Mouse (Mus musculus): ENCODE data around the gene Gm27029. TPM values are rescaled to one million over a fixed set of nuclear protein-coding genes. Genes with fewer than 3 reads are reported as not detected.
"Not testable (repeated sequence)": the region's sequence is repeated elsewhere in the genome, so short reads cannot be mapped to it uniquely, and the experiment has no call there.

Gene Gm27029
- polyA plus RNA-seq, 1 experiment from 2014 or later, result 1.5 TPM

DNA sequence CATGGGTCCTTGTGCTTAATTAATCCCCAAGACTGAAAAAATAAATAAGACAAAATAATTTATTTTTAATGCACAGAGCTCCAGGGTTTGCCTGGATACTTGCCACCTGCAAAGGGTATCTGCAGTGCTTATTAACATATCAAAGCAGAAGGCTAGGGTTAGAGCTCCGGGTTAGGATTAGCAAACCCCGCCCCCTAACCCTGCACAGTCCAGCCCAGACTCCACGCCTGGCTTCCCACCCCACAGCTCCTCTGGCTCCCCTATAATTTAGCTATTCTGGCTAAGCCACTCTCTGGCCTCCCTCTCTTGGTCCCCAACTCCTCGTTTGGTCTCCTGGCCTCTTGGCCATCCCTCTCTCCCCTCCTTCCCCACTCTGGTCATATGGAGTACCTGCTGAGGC lies 42.8 kb downstream of the Gm27029 start:
- Histone ChIP-seq H3K9me3 (ENCODE audit: low read length) (no peaks in the 10 kb centered on the region), H3K9ac (replicated peaks) (no peak overlapping the region), H3K36me3 (replicated peaks; ENCODE audit: insufficient read depth, low read length) (no peaks in the 10 kb centered on the region), H3K4me1 (ENCODE audit: insufficient read depth) (no peaks in the 10 kb centered on the region; the same call in 1 of the 2 replicates), H3K4me3 (ENCODE audit: low read depth, low read length) (no peak overlapping the region), H3K4me2 (ENCODE audit: low read depth, low read length) (no peak overlapping the region), H3K27me3 (ENCODE audit: insufficient read depth, low read length) (no peaks in the 10 kb centered on the region), H3K27ac (ENCODE audit: low read depth) (no peak overlapping the region)
- no peak for TF ChIP-seq EP300 (IDR thresholded peaks at IDR 0.05; ENCODE audit: low read depth)
- no peak for TF ChIP-seq CTCF (IDR thresholded peaks at IDR 0.05; ENCODE audit: low read depth)
- no peak for DNase-seq
- no peak for ATAC-seq
- whole genome bisulfite sequencing (ENCODE audit: insufficient replicate concordance), result 39% methylated on average over 4 of the region's 4 CpGs

DNA sequence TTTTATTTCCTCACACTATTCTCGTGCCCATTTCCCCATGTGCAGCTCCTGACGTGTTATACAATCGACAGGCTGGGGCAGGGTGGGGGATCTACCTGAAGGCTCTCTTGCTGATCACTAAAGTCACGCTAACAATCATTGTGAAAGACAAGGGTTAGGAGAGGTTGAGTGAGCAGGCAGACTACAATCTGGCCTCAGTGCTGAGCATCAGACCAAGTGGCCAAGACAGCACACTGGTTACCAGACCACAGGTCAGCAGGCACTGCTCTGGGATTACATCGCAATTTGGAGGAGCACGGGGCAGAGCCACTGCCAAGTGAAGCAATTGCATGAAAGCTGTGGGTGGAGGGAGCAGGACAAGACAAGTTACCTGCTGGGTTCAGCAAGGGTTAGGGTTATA lies 45.7 kb downstream of the Gm27029 start:
- Histone ChIP-seq H3K4me2 (ENCODE audit: low read depth, low read length) (no peak overlapping the region), H3K9ac (replicated peaks) (no peak overlapping the region), H3K36me3 (replicated peaks; ENCODE audit: insufficient read depth, low read length) (0 out of 2 replicates have a peak, but pooled peaks cover 5% of the 10 kb centered on the region), H3K4me3 (ENCODE audit: low read depth, low read length) (no peak overlapping the region), H3K27me3 (ENCODE audit: insufficient read depth, low read length) (no peaks in the 10 kb centered on the region), H3K27ac (ENCODE audit: low read depth) (peak overlapping the region; percentile 12; the same call in 1 of the 2 replicates), H3K9me3 (ENCODE audit: low read length) (no peaks in the 10 kb centered on the region), H3K4me1 (ENCODE audit: insufficient read depth) (no peaks in the 10 kb centered on the region; the same call in 1 of the 2 replicates)
- TF ChIP-seq CTCF (IDR thresholded peaks at IDR 0.05; ENCODE audit: low read depth) (no peak), EP300 (IDR thresholded peaks at IDR 0.05; ENCODE audit: low read depth) (peak; percentile 4; the same call in 1 of the 2 replicates)
- ATAC-seq (peak; percentile 64), DNase-seq (peak; percentile 68)
- 49% methylated on average over 6 of the region's 6 CpGs for WGBS (ENCODE audit: insufficient replicate concordance)

GRCm38 (mm10) chr11:101378196-101378595 lies 46.4 kb downstream of the Gm27029 start:
- not testable (repeated sequence) for H3K9me3 ChIP-seq (ENCODE audit: low read length); H3K27ac ChIP-seq (ENCODE audit: low read depth); H3K27me3 ChIP-seq (ENCODE audit: insufficient read depth, low read length); H3K36me3 ChIP-seq (replicated peaks; ENCODE audit: insufficient read depth, low read length); H3K4me1 ChIP-seq (ENCODE audit: insufficient read depth); H3K4me3 ChIP-seq (ENCODE audit: low read depth, low read length); H3K9ac ChIP-seq (replicated peaks); H3K4me2 ChIP-seq (ENCODE audit: low read depth, low read length)
- ATAC-seq (peak; percentile 28), DNase-seq (peak; percentile 51)
- WGBS (ENCODE audit: insufficient replicate concordance), result 84% methylated on average over 7 of the region's 8 CpGs

DNA sequence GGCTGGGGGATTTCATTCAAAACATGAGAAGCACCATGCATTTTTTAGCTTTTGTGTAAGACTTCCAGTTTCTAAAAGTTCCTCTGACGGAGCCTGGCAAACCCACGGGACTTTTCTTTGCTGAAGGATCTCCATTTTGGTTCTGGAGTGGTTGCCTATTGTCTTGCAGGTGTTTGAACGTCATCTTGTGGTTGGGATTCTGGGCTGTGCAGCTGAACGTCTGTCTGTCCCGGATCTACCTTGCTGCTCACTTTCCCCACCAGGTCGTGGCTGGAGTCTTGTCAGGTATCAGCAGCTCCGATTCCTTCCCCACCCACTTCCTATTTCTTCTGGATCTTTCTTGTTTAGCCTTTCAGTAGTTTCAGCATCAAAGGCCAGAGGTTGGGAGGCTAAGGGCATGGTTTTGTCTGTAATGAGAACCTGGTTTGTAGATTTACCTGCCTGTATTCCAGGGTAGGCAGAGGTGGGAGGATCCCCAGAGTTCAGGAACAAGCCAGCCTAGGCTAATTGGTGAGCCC lies 50.1 kb downstream of the Gm27029 start:
- no peak overlapping the region for H3K27ac ChIP-seq (ENCODE audit: low read depth)
- H3K4me3 ChIP-seq (ENCODE audit: low read depth, low read length), result no peak overlapping the region
- WGBS (ENCODE audit: insufficient replicate concordance), result 53% methylated on average over 7 of the region's 7 CpGs
- no peaks in the 10 kb centered on the region for H3K4me1 ChIP-seq (ENCODE audit: insufficient read depth)
- TF ChIP-seq CTCF (IDR thresholded peaks at IDR 0.05; ENCODE audit: low read depth), result no peak
- TF ChIP-seq EP300 (IDR thresholded peaks at IDR 0.05; ENCODE audit: low read depth), result no peak
- DNase-seq, result peak; percentile 25
- H3K4me2 ChIP-seq (ENCODE audit: low read depth, low read length), result no peak overlapping the region
- no peaks in the 10 kb centered on the region for H3K27me3 ChIP-seq (ENCODE audit: insufficient read depth, low read length)
- H3K36me3 ChIP-seq (replicated peaks; ENCODE audit: insufficient read depth, low read length), result peaks cover 12% of the 10 kb centered on the region; the same call in 1 of the 2 replicates
- no peak overlapping the region for H3K9ac ChIP-seq (replicated peaks)
- no peaks in the 10 kb centered on the region for H3K9me3 ChIP-seq (ENCODE audit: low read length)
- ATAC-seq, result no peak

DNA sequence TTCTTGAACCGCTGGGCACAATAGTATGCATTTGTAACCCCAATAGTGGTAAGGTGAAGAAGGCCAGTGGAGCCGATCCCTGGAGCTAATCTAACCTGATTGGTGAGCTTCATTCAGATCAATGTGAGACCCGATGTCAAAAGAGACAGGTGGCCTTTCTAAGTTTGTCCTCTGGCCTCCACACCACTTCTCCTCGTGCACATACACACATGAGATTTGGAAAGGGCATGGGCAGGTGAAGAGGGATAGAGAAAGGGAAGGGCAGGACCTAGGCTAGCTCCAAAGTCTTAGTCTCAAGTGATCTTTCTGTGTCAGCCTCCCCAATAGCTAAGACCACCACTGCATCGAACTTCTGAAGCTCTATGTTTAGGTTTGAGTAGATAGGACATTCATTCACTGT lies 54.5 kb downstream of the Gm27029 start:
- TF ChIP-seq EP300 (IDR thresholded peaks at IDR 0.05; ENCODE audit: low read depth) (no peak), CTCF (IDR thresholded peaks at IDR 0.05; ENCODE audit: low read depth) (no peak)
- peaks cover 12% of the 10 kb centered on the region; the same call in 1 of the 2 replicates for H3K36me3 ChIP-seq (replicated peaks; ENCODE audit: insufficient read depth, low read length)
- H3K4me2 ChIP-seq (ENCODE audit: low read depth, low read length), result peak overlapping the region; percentile 27
- no peaks in the 10 kb centered on the region for H3K4me1 ChIP-seq (ENCODE audit: insufficient read depth)
- 69% methylated on average over 5 of the region's 5 CpGs for WGBS (ENCODE audit: insufficient replicate concordance)
- no peak for DNase-seq
- H3K9me3 ChIP-seq (ENCODE audit: low read length), result no peaks in the 10 kb centered on the region
- no peak overlapping the region for H3K27ac ChIP-seq (ENCODE audit: low read depth)
- no peak overlapping the region for H3K9ac ChIP-seq (replicated peaks)
- peak; percentile 1; the same call in 1 of the 2 replicates for ATAC-seq
- peak overlapping the region; percentile 2; the same call in 1 of the 2 replicates for H3K4me3 ChIP-seq (ENCODE audit: low read depth, low read length)
- H3K27me3 ChIP-seq (ENCODE audit: insufficient read depth, low read length), result no peaks in the 10 kb centered on the region

- ATAC-seq, result peak; percentile 76
- TF ChIP-seq CTCF (IDR thresholded peaks at IDR 0.05; ENCODE audit: low read depth), result no peak
- peak; percentile 86 for TF ChIP-seq EP300 (IDR thresholded peaks at IDR 0.05; ENCODE audit: low read depth)
- Histone ChIP-seq H3K9me3 (ENCODE audit: low read length) (no peaks in the 10 kb centered on the region), H3K27ac (ENCODE audit: low read depth) (peak within 1 kb of the TSS; percentile 87), H3K27me3 (ENCODE audit: insufficient read depth, low read length) (no peaks in the 10 kb centered on the region), H3K9ac (replicated peaks) (peak within 1 kb of the TSS; percentile 70), H3K4me1 (ENCODE audit: insufficient read depth) (peaks cover 12% of the 10 kb centered on the region), H3K36me3 (replicated peaks; ENCODE audit: insufficient read depth, low read length) (peaks cover 7% of the 10 kb centered on the region; the same call in 1 of the 2 replicates), H3K4me2 (ENCODE audit: low read depth, low read length) (peak within 1 kb of the TSS; percentile 47), H3K4me3 (ENCODE audit: low read depth, low read length) (peak within 1 kb of the TSS; percentile 52)
- DNase-seq, result peak; percentile 75
- WGBS (ENCODE audit: insufficient replicate concordance), result 67% methylated on average over 8 of the region's 8 CpGs
Measured at GRCm38 (mm10) chr11:101367326-101367935, 57.2 kb downstream of the Gm27029 start, which contains the start of gene G6pc. Gene G6pc (plus strand): TSS chr11:101367561.
